ENCODE assay signal across 29 mouse cellular contexts in the genomic region with DNA sequence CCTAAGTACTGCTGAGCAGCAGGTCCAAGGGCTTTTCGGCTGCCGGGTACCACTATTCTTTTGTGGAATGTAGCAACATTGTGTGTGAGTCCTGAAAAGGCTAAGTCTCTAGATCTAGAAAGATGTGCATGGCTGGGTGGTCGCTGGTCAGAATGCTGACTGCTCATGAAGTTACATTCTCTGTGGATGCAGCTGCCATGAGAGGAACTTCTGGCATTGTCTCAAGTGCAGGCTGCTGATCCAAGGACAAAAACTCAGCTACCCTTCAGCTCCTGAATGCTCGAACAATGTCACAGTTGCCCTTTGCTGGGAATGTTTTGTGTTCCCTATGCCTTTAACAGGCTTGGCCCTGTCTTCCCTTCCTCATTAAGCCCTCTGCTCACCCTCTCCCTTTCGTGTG. TPM values are rescaled to one million over a fixed set of nuclear protein-coding genes. Genes with fewer than 3 reads are reported as not detected.
A peak's percentile ranks its signal among the peaks of the same experiment; 100 is the strongest.
DNase-seq lines count a peak whose midpoint lies in the region; ATAC-seq and TF ChIP-seq lines count a peak whose summit lies in the region.
"Had no signal": no experiment of that assay in that cellular context is flagged by ENCODE, and none has a peak within 500 bp of the region (broad histone marks: within the 10 kb centered on the region; RNA-seq: fewer than 3 reads in every experiment).

No protein-coding gene starts in this region.

- no peak for TF ChIP-seq CTCF in forebrain, postnatal 0 days (IDR thresholded peaks at IDR 0.05; ENCODE audit: low read depth)
- no peak for TF ChIP-seq CTCF in lung, embryonic 14.5 days (IDR thresholded peaks at IDR 0.05; ENCODE audit: low read depth)
- TF ChIP-seq CTCF in lung, adult 2 months (IDR thresholded peaks at IDR 0.05; ENCODE audit: insufficient read depth, low read length), result no peak
- TF ChIP-seq CTCF in midbrain, postnatal 0 days (IDR thresholded peaks at IDR 0.05), result no peak

- no peak overlapping the region for H3K4me2 ChIP-seq in forebrain, postnatal 0 days (ENCODE audit: low read depth)
- H3K4me2 ChIP-seq in lung, embryonic 14.5 days, result no peak overlapping the region
- H3K4me2 ChIP-seq in midbrain, postnatal 0 days (ENCODE audit: low read depth, low read length, poor library complexity, severe bottlenecking), result no peak overlapping the region
- H3K4me2 ChIP-seq: embryonic facial prominence, embryonic 13.5 days; heart, embryonic 12.5 days; hindbrain, embryonic 12.5 days; liver, embryonic 13.5 days; neural tube, embryonic 15.5 days had no signal

- H3K4me3 ChIP-seq in forebrain, embryonic 10.5 days, result no peak overlapping the region
- H3K4me3 ChIP-seq in forebrain, postnatal 0 days (ENCODE audit: low read depth, low read length), result no peak overlapping the region
- no peak overlapping the region for H3K4me3 ChIP-seq in lung, embryonic 14.5 days (ENCODE audit: low read depth, low read length)
- H3K4me3 ChIP-seq in lung, adult 2 months (replicated peaks; ENCODE audit: extremely low read depth, low read depth, low read length), result no peak overlapping the region
- no peak overlapping the region for H3K4me3 ChIP-seq in midbrain, postnatal 0 days (ENCODE audit: low read depth, low read length)
- H3K4me3 ChIP-seq: embryonic facial prominence, embryonic 13.5 days; erythroblast, embryonic 14.5 days; heart, embryonic 12.5 days; hindbrain, embryonic 12.5 days; layer of hippocampus, adult 2 months; liver, embryonic 13.5 days; neural tube, embryonic 15.5 days had no signal

- no peaks in the 10 kb centered on the region for H3K9me3 ChIP-seq in forebrain, embryonic 10.5 days
- no peaks in the 10 kb centered on the region for H3K9me3 ChIP-seq in forebrain, postnatal 0 days (ENCODE audit: low read length)
- no peaks in the 10 kb centered on the region for H3K9me3 ChIP-seq in lung, embryonic 14.5 days (ENCODE audit: low read depth, low read length)
- H3K9me3 ChIP-seq in midbrain, postnatal 0 days (ENCODE audit: low read length), result no peaks in the 10 kb centered on the region
- H3K9me3 ChIP-seq: embryonic facial prominence, embryonic 13.5 days; heart, embryonic 12.5 days; hindbrain, embryonic 12.5 days; liver, embryonic 13.5 days; neural tube, embryonic 15.5 days had no signal

- peaks cover 15% of the 10 kb centered on the region for H3K4me1 ChIP-seq in forebrain, embryonic 10.5 days
- no peaks in the 10 kb centered on the region for H3K4me1 ChIP-seq in forebrain, postnatal 0 days (ENCODE audit: insufficient read depth)
- no peaks in the 10 kb centered on the region for H3K4me1 ChIP-seq in lung, embryonic 14.5 days (ENCODE audit: insufficient read depth)
- H3K4me1 ChIP-seq in lung, adult 2 months (ENCODE audit: control insufficient read depth, insufficient read depth, low read length), result no peaks in the 10 kb centered on the region
- 0 out of 2 replicates have a peak, but pooled peaks cover 4% of the 10 kb centered on the region for H3K4me1 ChIP-seq in midbrain, postnatal 0 days (ENCODE audit: insufficient read depth, low read length)
- H3K4me1 ChIP-seq: embryonic facial prominence, embryonic 13.5 days; heart, embryonic 12.5 days; hindbrain, embryonic 12.5 days; liver, embryonic 13.5 days had no signal

- 40% methylated on average over 5 of the region's 5 CpGs for WGBS in forebrain, embryonic 10.5 days
- 6% methylated on average over 5 of the region's 5 CpGs for WGBS in forebrain, postnatal 0 days
- WGBS in lung, embryonic 14.5 days, result 72% methylated on average over 5 of the region's 5 CpGs
- 74% methylated on average over 5 of the region's 5 CpGs for WGBS in lung, adult 2 months
- 18% methylated on average over 5 of the region's 5 CpGs for WGBS in midbrain, postnatal 0 days

- no peak for ATAC-seq in forebrain, postnatal 0 days
- ATAC-seq in lung, embryonic 14.5 days (ENCODE audit: insufficient read depth), result no peak
- ATAC-seq in midbrain, postnatal 0 days (ENCODE audit: low FRiP score), result no peak
- ATAC-seq: inflammation-experienced regulatory T-cells, adult 6 months; Patski had no signal

- no peaks in the 10 kb centered on the region for H3K36me3 ChIP-seq in forebrain, embryonic 10.5 days (replicated peaks)
- no peaks in the 10 kb centered on the region for H3K36me3 ChIP-seq in forebrain, postnatal 0 days (ENCODE audit: insufficient read depth)
- no peaks in the 10 kb centered on the region for H3K36me3 ChIP-seq in lung, embryonic 14.5 days (ENCODE audit: insufficient read depth)
- H3K36me3 ChIP-seq in midbrain, postnatal 0 days (ENCODE audit: insufficient read depth, low read length), result no peaks in the 10 kb centered on the region
- H3K36me3 ChIP-seq: embryonic facial prominence, embryonic 13.5 days; heart, embryonic 12.5 days; hindbrain, embryonic 12.5 days; liver, embryonic 13.5 days; neural tube, embryonic 15.5 days had no signal

- no peak for DNase-seq in forebrain, embryonic 10.5 days (ENCODE audit: extremely low spot score, low spot score)
- DNase-seq in forebrain, postnatal 0 days, result no peak
- DNase-seq in lung, embryonic 14.5 days, result peak; percentile 5
- no peak for DNase-seq in lung, adult 2 months
- peak; percentile 13 for DNase-seq in embryo, embryonic 11 days
- peak; percentile 14 for DNase-seq in midbrain, postnatal 0 days (ENCODE audit: low spot score)
- DNase-seq in cerebellum, postnatal 25 days, result no peak
- no peak for DNase-seq in urinary bladder, postnatal 14 days (ENCODE audit: low spot score)
- DNase-seq: adrenal gland, adult 2 months; cerebellum, adult 9-10 months; gastrocnemius, postnatal 25 days; heart, adult 18-20 months; heart, postnatal 10 days; kidney, adult 8-10 months; kidney, postnatal 10 days; liver, embryonic 13.5 days; thymus, adult 2 months; thymus, postnatal 4 days had no signal

- H3K9ac ChIP-seq in forebrain, postnatal 0 days, result no peak overlapping the region
- no peak overlapping the region for H3K9ac ChIP-seq in lung, embryonic 14.5 days
- no peak overlapping the region for H3K9ac ChIP-seq in midbrain, postnatal 0 days (replicated peaks; ENCODE audit: low read length, poor library complexity, severe bottlenecking)
- H3K9ac ChIP-seq: embryonic facial prominence, embryonic 13.5 days; heart, embryonic 12.5 days; hindbrain, embryonic 12.5 days; liver, embryonic 13.5 days; neural tube, embryonic 15.5 days had no signal

- no peaks in the 10 kb centered on the region for H3K27me3 ChIP-seq in forebrain, embryonic 10.5 days (ENCODE audit: poor library complexity, severe bottlenecking)
- H3K27me3 ChIP-seq in forebrain, postnatal 0 days (ENCODE audit: insufficient read depth, low read length), result no peaks in the 10 kb centered on the region
- H3K27me3 ChIP-seq in lung, embryonic 14.5 days (ENCODE audit: insufficient read depth, low read length), result no peaks in the 10 kb centered on the region
- no peaks in the 10 kb centered on the region for H3K27me3 ChIP-seq in midbrain, postnatal 0 days (ENCODE audit: insufficient read depth, low read length)
- H3K27me3 ChIP-seq: embryonic facial prominence, embryonic 13.5 days; heart, embryonic 12.5 days; hindbrain, embryonic 12.5 days; liver, embryonic 13.5 days; neural tube, embryonic 15.5 days had no signal

- H3K27ac ChIP-seq in forebrain, embryonic 10.5 days, result peak overlapping the region; percentile 20; the same call in 1 of the 2 replicates
- H3K27ac ChIP-seq in forebrain, postnatal 0 days (ENCODE audit: low read depth, low read length), result no peak overlapping the region
- no peak overlapping the region for H3K27ac ChIP-seq in lung, embryonic 14.5 days (ENCODE audit: low read depth)
- H3K27ac ChIP-seq in midbrain, postnatal 0 days (ENCODE audit: low read depth, low read length), result no peak overlapping the region
- H3K27ac ChIP-seq: embryonic facial prominence, embryonic 13.5 days; hindbrain, embryonic 12.5 days; layer of hippocampus, adult 2 months; liver, embryonic 13.5 days; macrophage; neural tube, embryonic 15.5 days; stomach, postnatal 0 days had no signal

- no peak for TF ChIP-seq POLR2A in lung, adult 2 months (IDR thresholded peaks at IDR 0.05; ENCODE audit: borderline replicate concordance, extremely low read depth, low read depth, low read length)

RNA-seq across cellular contexts. Expression of gene Egfem1, which starts 35.5 kb away (rescaled TPM):
- 2.8 and 4.0 TPM in 2 replicates for polyA plus RNA-seq in forebrain, embryonic 10.5 days (2016; fragmentation: Nextera tagmentation; extraction: Ambion mirVana)
- 14.3 and 21.8 TPM in 2 replicates for total RNA-seq in forebrain, postnatal 0 days (2014; rRNA removed)
- 4.6 and 5.0 TPM in 2 replicates for polyA plus RNA-seq in forebrain, postnatal 0 days (2015; fragmentation: Nextera tagmentation; extraction: Ambion mirVana)
- polyA plus RNA-seq in lung, embryonic 14.5 days (2014; fragmentation: Nextera tagmentation; extraction: Ambion mirVana), result 6.7 and 9.3 TPM in 2 replicates
- 0.80 and 1.2 TPM in 2 replicates for polyA plus RNA-seq in lung, adult 2 months (2012; rRNA removed)
- total RNA-seq in midbrain, postnatal 0 days (2014; rRNA removed), result 12.5 and 28.6 TPM in 2 replicates
- 5.2 TPM in 2 replicates for polyA plus RNA-seq in midbrain, postnatal 0 days (2015; fragmentation: Nextera tagmentation; extraction: Ambion mirVana)
- total RNA-seq: adrenal gland, adult 2 months; common myeloid progenitor, adult 5-6 weeks; gastrocnemius, postnatal 25 days; heart, adult 18-20 months had no signal
- polyA plus RNA-seq: erythroblast, embryonic 14.5 days; inflammation-experienced regulatory T-cells, adult 6 months; macrophage; Patski; thymus, adult 2 months had no signal

Comparison
In these comparisons a context has a peak if more than half of its experiments do, and no peak if none do; other contexts are left out.
1. DNase-seq: peak in lung, embryonic 14.5 days (single experiment), embryo, embryonic 11 days (single experiment) and midbrain, postnatal 0 days (single experiment); none in forebrain, embryonic 10.5 days (single experiment), forebrain, postnatal 0 days (single experiment), lung, adult 2 months (single experiment), cerebellum, postnatal 25 days (0 of 2) and urinary bladder, postnatal 14 days (single experiment).